Mouse (Mus musculus): ENCODE measurements at regions not wholly inside any gene's neighbourhood (a gene's known extent, or its start where the extent isn't known, plus 50 kb on each side); places are given as distances from the start of the nearest gene placed in this dataset.

GRCm38 (mm10) chr3:54592064-54592463 is 100.5 kb upstream of the Supt20 start:
- intact Hi-C loops (cut with DNase I) = no loop called here
- no peak for DNase-seq (ENCODE audit: low spot score in 2 of 2)

GRCm38 (mm10) chr3:54592655-54593428 is 99.8 kb upstream of the Supt20 start:
- DNase-seq (ENCODE audit: low spot score in 2 of 2) = no peak
- intact Hi-C loops (cut with DNase I) = no loop called here

GRCm38 (mm10) chr3:54595193-54595592 is 97.4 kb upstream of the Supt20 start:
- no peak for DNase-seq (ENCODE audit: low spot score in 2 of 2)
- intact Hi-C loops (cut with DNase I) = no loop called here

- intact Hi-C loops (cut with DNase I) = no loop called here
Measured at GRCm38 (mm10) chr3:54597326-54598274, 95.0 kb upstream of the Supt20 start.

GRCm38 (mm10) chr3:54598296-54598695 is 94.3 kb upstream of the Supt20 start:
- intact Hi-C loops (cut with DNase I) = no loop called here
- DNase-seq (ENCODE audit: low spot score in 2 of 2) = no peak

More at GRCm38 (mm10) chr3:54597326-54598274, 95.0 kb upstream of the Supt20 start:
- DNase-seq (ENCODE audit: low spot score in 2 of 2) = no peak

GRCm38 (mm10) chr3:54604705-54605379 is 87.8 kb upstream of the Supt20 start:
- intact Hi-C loops (cut with DNase I) = no loop called here

GRCm38 (mm10) chr3:54611431-54611990 is 81.1 kb upstream of the Supt20 start:
- no peak for DNase-seq (ENCODE audit: low spot score in 2 of 2)
- intact Hi-C loops (cut with DNase I) = no loop called here

More at GRCm38 (mm10) chr3:54604705-54605379, 87.8 kb upstream of the Supt20 start:
- DNase-seq (ENCODE audit: low spot score in 2 of 2) = no peak

- intact Hi-C loops (cut with DNase I) = no loop called here
Measured at GRCm38 (mm10) chr3:54613845-54614244, 78.8 kb upstream of the Supt20 start.

GRCm38 (mm10) chr3:54617298-54617697 is 75.3 kb upstream of the Supt20 start:
- no peak for DNase-seq (ENCODE audit: low spot score in 2 of 2)
- intact Hi-C loops (cut with DNase I) = no loop called here

More at GRCm38 (mm10) chr3:54613845-54614244, 78.8 kb upstream of the Supt20 start:
- no peak for DNase-seq (ENCODE audit: low spot score in 2 of 2)

GRCm38 (mm10) chr3:54618286-54618685 is 74.3 kb upstream of the Supt20 start:
- intact Hi-C loops (cut with DNase I) = no loop called here
- DNase-seq (ENCODE audit: low spot score in 2 of 2) = no peak

GRCm38 (mm10) chr3:54630254-54630653 is 62.4 kb upstream of the Supt20 start:
- intact Hi-C loops (cut with DNase I) = no loop called here

GRCm38 (mm10) chr3:54632731-54633130 is 59.9 kb upstream of the Supt20 start:
- DNase-seq (ENCODE audit: low spot score in 2 of 2) = no peak
- intact Hi-C loops (cut with DNase I) = no loop called here

More at GRCm38 (mm10) chr3:54630254-54630653, 62.4 kb upstream of the Supt20 start:
- DNase-seq (ENCODE audit: low spot score in 2 of 2) = no peak

- intact Hi-C loops (cut with DNase I) = no loop called here
- no peak for DNase-seq (ENCODE audit: low spot score in 2 of 2)
Measured at GRCm38 (mm10) chr3:54633446-54633845, 59.2 kb upstream of the Supt20 start.

- intact Hi-C loops (cut with DNase I) = no loop called here
- DNase-seq (ENCODE audit: low spot score in 2 of 2) = no peak
Measured at GRCm38 (mm10) chr3:54634456-54634855, 58.2 kb upstream of the Supt20 start.

All from left cerebral cortex, postnatal 36 days (tissue).